Comparison of ENCODE assay signal across 30 mouse cellular contexts in genomic region chr1:40279182-40279743, GRCm38 (mm10). TPM values are rescaled to one million over a fixed set of nuclear protein-coding genes. Genes with fewer than 3 reads are reported as not detected.
DNase-seq lines count a peak whose midpoint lies in the region; ATAC-seq and TF ChIP-seq lines count a peak whose summit lies in the region.
"Had no signal": no experiment of that assay in that cellular context is flagged by ENCODE, and none has a peak within 500 bp of the region (broad histone marks: within the 10 kb centered on the region; RNA-seq: fewer than 3 reads in every experiment).

No protein-coding gene starts in this region.

- peak; percentile 62; the same call in 1 of the 2 replicates for ATAC-seq in embryonic facial prominence, embryonic 13.5 days (ENCODE audit: insufficient number of reproducible peaks, insufficient read depth, low FRiP score, low TSS enrichment, low read depth)
- peak; percentile 73 for ATAC-seq in lung, embryonic 16.5 days (ENCODE audit: low read depth)
- peak; percentile 84 for ATAC-seq in stomach, postnatal 0 days (ENCODE audit: low FRiP score, low TSS enrichment)
- ATAC-seq: forebrain, embryonic 13.5 days; inflammation-experienced regulatory T-cells, adult 6 months; liver, embryonic 12.5 days; liver, postnatal 0 days had no signal

- H3K36me3 ChIP-seq in embryonic facial prominence, embryonic 13.5 days: no peaks in the 10 kb centered on the region
- H3K36me3 ChIP-seq in embryonic facial prominence, embryonic 10.5 days (replicated peaks): no peaks in the 10 kb centered on the region
- H3K36me3 ChIP-seq in lung, embryonic 16.5 days (ENCODE audit: control insufficient read depth, insufficient read depth, low read length): no peaks in the 10 kb centered on the region
- no peaks in the 10 kb centered on the region; the same call in 1 of the 2 replicates for H3K36me3 ChIP-seq in stomach, postnatal 0 days (ENCODE audit: control insufficient read depth, insufficient read depth, low read length)
- H3K36me3 ChIP-seq: embryonic facial prominence, embryonic 12.5 days; G1E; hindbrain, embryonic 15.5 days; limb, embryonic 13.5 days; neural tube, embryonic 15.5 days had no signal

- H3K27me3 ChIP-seq in embryonic facial prominence, embryonic 13.5 days: no peaks in the 10 kb centered on the region
- H3K27me3 ChIP-seq in embryonic facial prominence, embryonic 10.5 days (replicated peaks; ENCODE audit: low read depth, poor library complexity, severe bottlenecking): no peaks in the 10 kb centered on the region
- H3K27me3 ChIP-seq in lung, embryonic 16.5 days (ENCODE audit: control insufficient read depth, insufficient read depth, low read depth, low read length): no peaks in the 10 kb centered on the region
- no peaks in the 10 kb centered on the region for H3K27me3 ChIP-seq in stomach, postnatal 0 days (ENCODE audit: control insufficient read depth, insufficient read depth, low read length)
- H3K27me3 ChIP-seq: embryonic facial prominence, embryonic 12.5 days; forebrain, embryonic 13.5 days; heart, embryonic 13.5 days; hindbrain, embryonic 15.5 days; limb, embryonic 13.5 days; liver, embryonic 12.5 days; neural tube, embryonic 15.5 days had no signal

- peaks cover 52% of the 10 kb centered on the region for H3K4me1 ChIP-seq in embryonic facial prominence, embryonic 13.5 days
- H3K4me1 ChIP-seq in embryonic facial prominence, embryonic 10.5 days: 0 out of 2 replicates have a peak, but pooled peaks cover 3% of the 10 kb centered on the region
- H3K4me1 ChIP-seq in lung, embryonic 16.5 days (replicated peaks; ENCODE audit: control insufficient read depth, insufficient read depth, low read length): peaks cover 20% of the 10 kb centered on the region
- peaks cover 3% of the 10 kb centered on the region; the same call in 1 of the 2 replicates for H3K4me1 ChIP-seq in stomach, postnatal 0 days (replicated peaks; ENCODE audit: control insufficient read depth, insufficient read depth)
- H3K4me1 ChIP-seq: forebrain, embryonic 13.5 days; hindbrain, embryonic 15.5 days; neural tube, embryonic 15.5 days had no signal

- no peaks in the 10 kb centered on the region for H3K9me3 ChIP-seq in embryonic facial prominence, embryonic 13.5 days
- H3K9me3 ChIP-seq in embryonic facial prominence, embryonic 10.5 days: no peaks in the 10 kb centered on the region
- no peaks in the 10 kb centered on the region for H3K9me3 ChIP-seq in lung, embryonic 16.5 days (ENCODE audit: control insufficient read depth, low read length)
- no peaks in the 10 kb centered on the region for H3K9me3 ChIP-seq in stomach, postnatal 0 days (ENCODE audit: control insufficient read depth, low read length)
- H3K9me3 ChIP-seq: embryonic facial prominence, embryonic 12.5 days; forebrain, embryonic 13.5 days; G1E; heart, embryonic 13.5 days; hindbrain, embryonic 15.5 days; limb, embryonic 13.5 days; liver, embryonic 12.5 days; neural tube, embryonic 15.5 days had no signal

- no peak overlapping the region for H3K27ac ChIP-seq in embryonic facial prominence, embryonic 13.5 days
- H3K27ac ChIP-seq in embryonic facial prominence, embryonic 10.5 days (replicated peaks): no peak overlapping the region
- H3K27ac ChIP-seq in lung, embryonic 16.5 days (ENCODE audit: low read length): peak overlapping the region; percentile 58; the same call in 1 of the 2 replicates
- peak overlapping the region; percentile 3; the same call in 1 of the 2 replicates for H3K27ac ChIP-seq in stomach, postnatal 0 days (replicated peaks)
- H3K27ac ChIP-seq: embryonic facial prominence, embryonic 12.5 days; forebrain, embryonic 13.5 days; heart, adult 2 months; heart, embryonic 13.5 days; hindbrain, embryonic 15.5 days; limb, embryonic 13.5 days; liver, embryonic 12.5 days; neural tube, embryonic 15.5 days had no signal

- 65% methylated on average over 11 of the region's 11 CpGs for WGBS in embryonic facial prominence, embryonic 13.5 days
- 83% methylated on average over 11 of the region's 11 CpGs for WGBS in embryonic facial prominence, embryonic 10.5 days
- WGBS in lung, embryonic 16.5 days: 53% methylated on average over 11 of the region's 11 CpGs
- 32% methylated on average over 11 of the region's 11 CpGs for WGBS in large intestine, adult 2 months
- 54% methylated on average over 11 of the region's 11 CpGs for WGBS in stomach, postnatal 0 days

- H3K4me2 ChIP-seq in embryonic facial prominence, embryonic 13.5 days: no peak overlapping the region
- H3K4me2 ChIP-seq in lung, embryonic 16.5 days (ENCODE audit: low read depth, low read length): no peak overlapping the region
- no peak overlapping the region for H3K4me2 ChIP-seq in stomach, postnatal 0 days (replicated peaks; ENCODE audit: low read depth)
- H3K4me2 ChIP-seq: embryonic facial prominence, embryonic 12.5 days; forebrain, embryonic 13.5 days; heart, embryonic 13.5 days; hindbrain, embryonic 15.5 days; limb, embryonic 13.5 days; liver, embryonic 12.5 days; neural tube, embryonic 15.5 days had no signal

- peak; percentile 93 for TF ChIP-seq EP300 in stomach, postnatal 0 days (optimal IDR thresholded peaks at IDR 0.05)

- no peak overlapping the region for H3K9ac ChIP-seq in embryonic facial prominence, embryonic 13.5 days
- no peak overlapping the region for H3K9ac ChIP-seq in lung, embryonic 16.5 days (ENCODE audit: low read length)
- no peak overlapping the region for H3K9ac ChIP-seq in stomach, postnatal 0 days (ENCODE audit: low read length)
- H3K9ac ChIP-seq: embryonic facial prominence, embryonic 12.5 days; forebrain, embryonic 13.5 days; heart, embryonic 13.5 days; hindbrain, embryonic 15.5 days; limb, embryonic 13.5 days; liver, embryonic 12.5 days; liver, postnatal 0 days; neural tube, embryonic 15.5 days had no signal

- TF ChIP-seq CTCF in stomach, postnatal 0 days (IDR thresholded peaks at IDR 0.05; ENCODE audit: low read depth): no peak

- no peak overlapping the region for H3K4me3 ChIP-seq in embryonic facial prominence, embryonic 13.5 days
- H3K4me3 ChIP-seq in embryonic facial prominence, embryonic 10.5 days: no peak overlapping the region
- H3K4me3 ChIP-seq in lung, embryonic 16.5 days (ENCODE audit: low read length): no peak overlapping the region
- no peak overlapping the region for H3K4me3 ChIP-seq in stomach, postnatal 0 days (ENCODE audit: low read depth, low read length)
- H3K4me3 ChIP-seq: embryonic facial prominence, embryonic 12.5 days; forebrain, embryonic 13.5 days; heart, adult 2 months; heart, embryonic 13.5 days; hindbrain, embryonic 15.5 days; limb, embryonic 13.5 days; liver, embryonic 12.5 days; neural tube, embryonic 15.5 days had no signal

- no peak for DNase-seq in embryonic facial prominence, embryonic 10.5 days (ENCODE audit: low spot score)
- no peak for DNase-seq in lung, postnatal 36 days
- DNase-seq in large intestine, adult 2 months (ENCODE audit: low read depth, low spot score): peak; percentile 50
- DNase-seq in stomach, postnatal 0 days (ENCODE audit: low spot score): no peak
- no peak for DNase-seq in cerebellum, postnatal 4 days (ENCODE audit: low spot score in 2 of 2)
- DNase-seq in retina, postnatal 1 day: no peak
- DNase-seq: adrenal gland, adult 8-10 months; cerebellum, adult 2 months; cerebellum, postnatal 14 days; gastrocnemius, postnatal 36 days; heart, adult 2 months; heart, postnatal 10 days; kidney, adult 9 months; kidney, postnatal 10 days; layer of hippocampus, adult 9-11 months; liver, postnatal 0 days; midbrain, embryonic 14.5 days; right cerebral cortex, adult 18-20 months; spleen, adult 18-20 months had no signal

RNA-seq across cellular contexts. Expression of gene Il1rl2, which starts 45.1 kb away (rescaled TPM):
- 11.4 and 12.1 TPM in 2 replicates for polyA plus RNA-seq in embryonic facial prominence, embryonic 13.5 days (2015; fragmentation: Nextera tagmentation; extraction: Ambion mirVana)
- 1.8 and 2.1 TPM in 2 replicates for polyA plus RNA-seq in embryonic facial prominence, embryonic 10.5 days (2016; fragmentation: Nextera tagmentation; extraction: Ambion mirVana)
- 12.4 and 13.2 TPM in 2 replicates for polyA plus RNA-seq in lung, embryonic 16.5 days (2015; fragmentation: Nextera tagmentation; extraction: Ambion mirVana)
- polyA plus RNA-seq in large intestine, adult 2 months (2012; rRNA removed): 1.2 and 2.0 TPM in 2 replicates
- 6.1 and 6.8 TPM in 2 replicates for polyA plus RNA-seq in stomach, postnatal 0 days (2015; fragmentation: Nextera tagmentation; extraction: Ambion mirVana)

RNA-seq across cellular contexts. Expression of gene Il1r1, which starts 54.4 kb away (rescaled TPM):
- 6.7 and 7.2 TPM in 2 replicates for polyA plus RNA-seq in embryonic facial prominence, embryonic 13.5 days (2015; fragmentation: Nextera tagmentation; extraction: Ambion mirVana)
- polyA plus RNA-seq in embryonic facial prominence, embryonic 10.5 days (2016; fragmentation: Nextera tagmentation; extraction: Ambion mirVana): 0.45 and 0.62 TPM in 2 replicates
- polyA plus RNA-seq in lung, embryonic 16.5 days (2015; fragmentation: Nextera tagmentation; extraction: Ambion mirVana): 11.2 and 11.7 TPM in 2 replicates
- 2.1 and 3.3 TPM in 2 replicates for polyA plus RNA-seq in large intestine, adult 2 months (2012; rRNA removed)
- polyA plus RNA-seq in stomach, postnatal 0 days (2015; fragmentation: Nextera tagmentation; extraction: Ambion mirVana): 7.3 TPM in 2 replicates
- polyA plus RNA-seq: G1E had no signal

Comparison
In these comparisons a context has a peak if more than half of its experiments do, and no peak if none do; other contexts are left out.
1. H3K27ac ChIP-seq: peak in lung, embryonic 16.5 days (single experiment) and stomach, postnatal 0 days (single experiment); none in embryonic facial prominence, embryonic 13.5 days (single experiment) and embryonic facial prominence, embryonic 10.5 days (single experiment).
2. Peak in every context shown above with its lines, with median percentiles within 50 percentile points of each other: ATAC-seq.